Mouse (Mus musculus) myocyte (in vitro differentiated cells): ENCODE data around the gene S100a14.

Experiments used
- CEBPB ChIP-seq: IDR thresholded peaks from 2 replicates; pipeline ENCODE4 v1.6.1; 2011; ENCODE audit warnings: mild to moderate bottlenecking, moderate library complexity; ENCODE audit not compliant: poor library complexity, insufficient read depth, severe bottlenecking
- E2F4 ChIP-seq: IDR thresholded peaks from one replicate; pipeline ENCODE4 v1.6.1; 2011; ENCODE audit warnings: mild to moderate bottlenecking, control low read depth, moderate library complexity; ENCODE audit not compliant: insufficient read depth
- MAX ChIP-seq: IDR thresholded peaks from one replicate; pipeline ENCODE4 v1.6.1; 2011; ENCODE audit warnings: low read depth, mild to moderate bottlenecking, control low read depth
- MYOG ChIP-seq, 3 experiments: IDR thresholded peaks; one replicate each; pipeline ENCODE4 v1.6.1; 2011; ENCODE audit warnings: control low read depth in 2 of 3, low read depth in 2 of 3, mild to moderate bottlenecking in 2 of 3; ENCODE audit not compliant: insufficient read length in 2 of 3, control insufficient read depth in 1 of 3, insufficient read depth in 1 of 3
- POLR2A ChIP-seq: IDR thresholded peaks from one replicate; pipeline ENCODE4 v1.6.1; 2011; ENCODE audit warnings: low read depth, mild to moderate bottlenecking, control low read depth, moderate library complexity; ENCODE audit not compliant: insufficient read length
- POLR2AphosphoS2 ChIP-seq: IDR thresholded peaks from one replicate; pipeline ENCODE4 v1.6.1; 2011; ENCODE audit warnings: low read depth, control low read depth; ENCODE audit not compliant: insufficient read length
- TCF12 ChIP-seq: IDR thresholded peaks from one replicate; pipeline ENCODE4 v1.6.1; 2011; ENCODE audit warnings: mild to moderate bottlenecking, control low read depth; ENCODE audit not compliant: poor library complexity, insufficient read depth, severe bottlenecking
- USF1 ChIP-seq: IDR thresholded peaks from one replicate; pipeline ENCODE4 v1.6.1; 2011; ENCODE audit warnings: low read depth, mild to moderate bottlenecking, control low read depth, moderate library complexity

- no peak for TF ChIP-seq POLR2A
- TF ChIP-seq POLR2AphosphoS2, result no peak
- TF ChIP-seq CEBPB, result peak; percentile 80
- no peak for TF ChIP-seq E2F4
- TF ChIP-seq MAX, result no peak
- TF ChIP-seq USF1, result no peak
- TF ChIP-seq MYOG (IDR thresholded peaks at IDR 0.05; ENCODE audit: control insufficient read depth in 1 of 3, insufficient read depth in 1 of 3, insufficient read length in 2 of 3, low read depth in 2 of 3), result no peak
- TF ChIP-seq TCF12, result peak; percentile 28
Observed at GRCm38 (mm10) chr3:90552231-90552630, 25.6 kb downstream of the S100a14 start.
